Mouse (Mus musculus) midbrain, postnatal 0 days (tissue): ENCODE results near the gene Zfp553. TPM values are rescaled to one million over a fixed set of nuclear protein-coding genes. Genes with fewer than 3 reads are reported as not detected.

Experiments used
- ATAC-seq: fragments of 200-750 bp; cut with Nextera tagmentation; 2 replicates; pipeline ENCODE4 v1.8.0; 2017; ENCODE audit warnings: moderate number of reproducible peaks, mild to moderate bottlenecking, moderate TSS enrichment, moderate library complexity; ENCODE audit not compliant: low FRiP score
- DNase-seq: peaks from one replicate; pipeline ENCODE4 v3.0.0-alpha.2; 2015; ENCODE audit warnings: low spot score
- H3K27ac ChIP-seq: fragments of 300-500 bp; sonication (generic); 2 replicates; pipeline ENCODE4 v1.5.1; 2014; ENCODE audit warnings: low read depth, mild to moderate bottlenecking, low read length, mixed read lengths
- H3K27me3 ChIP-seq: fragments of 300-500 bp; sonication (generic); 2 replicates; pipeline ENCODE4 v1.6.1; 2014; ENCODE audit warnings: low read length, control low read depth, mixed read lengths; ENCODE audit not compliant: insufficient read depth
- H3K36me3 ChIP-seq: fragments of 300-500 bp; sonication (generic); 2 replicates; pipeline ENCODE4 v1.6.1; 2014; ENCODE audit warnings: low read length, control low read depth, mixed read lengths; ENCODE audit not compliant: insufficient read depth
- H3K4me1 ChIP-seq: fragments of 300-500 bp; sonication (generic); 2 replicates; pipeline ENCODE4 v1.6.1; 2014; ENCODE audit warnings: mild to moderate bottlenecking, control low read depth, antibody characterized with exemption, low read length, mixed read lengths; ENCODE audit not compliant: insufficient read depth
- H3K4me2 ChIP-seq: fragments of 300-500 bp; sonication (generic); 2 replicates; pipeline ENCODE4 v1.6.1; 2014; ENCODE audit warnings: low read depth, mild to moderate bottlenecking, low read length, mixed read lengths; ENCODE audit not compliant: poor library complexity, severe bottlenecking
- H3K4me3 ChIP-seq: fragments of 300-500 bp; sonication (generic); 2 replicates; pipeline ENCODE4 v1.5.1; 2014; ENCODE audit warnings: low read depth, mild to moderate bottlenecking, low read length, moderate library complexity
- H3K9ac ChIP-seq: fragments of 300-500 bp; sonication (generic); replicated peaks from 2 replicates; pipeline ENCODE4 v1.6.1; 2014; ENCODE audit warnings: mild to moderate bottlenecking, low read length, moderate library complexity, mixed read lengths; ENCODE audit not compliant: poor library complexity, severe bottlenecking
- H3K9me3 ChIP-seq: fragments of 300-500 bp; sonication (generic); 2 replicates; pipeline ENCODE4 v1.6.1; 2016; ENCODE audit warnings: low read length, control low read depth
- CTCF ChIP-seq: IDR thresholded peaks from 2 replicates; pipeline ENCODE4 v1.5.1; 2016; ENCODE audit warnings: antibody characterized with exemption, mild to moderate bottlenecking
- WGBS: fragments of 180-500 bp; shearing (Covaris S2); extraction: QIAGEN DNeasy Blood & Tissue Kit; methylation state at CpG from one replicate; pipeline ENCODE4 v1.1.7; 2014; 5-methylcytosine and 5-hydroxymethylcytosine counted together
- polyA plus RNA-seq: library from polyadenylated mRNA; unstranded; fragments of >200 nt; fragmentation: Nextera tagmentation; extraction: Ambion mirVana; gene quantifications from 2 replicates; pipeline ENCODE4 v1.2.1, GENCODE M21; 2015
- total RNA-seq: library from RNA; depleted of rRNA; stranded (reverse); fragments of >200 nt; gene quantifications from 2 replicates; pipeline ENCODE4 v1.2.3, GENCODE M21; 2014

Gene Zfp553
- total and polyA plus RNA-seq, 2 experiments from 2014 or later, result 32.3 to 37.4 TPM

- TF ChIP-seq CTCF, result peak; percentile 89
- WGBS, result under 1% methylated on average over 35 of the region's 44 CpGs
- DNase-seq (peak; percentile 99), ATAC-seq (peak; percentile 95)
- H3K36me3 ChIP-seq, result no peaks in the 10 kb centered on the region
- H3K4me2 ChIP-seq, result peak within 1 kb of the TSS; percentile 99
- H3K4me1 ChIP-seq, result peaks cover 6% of the 10 kb centered on the region
- no peaks in the 10 kb centered on the region for H3K27me3 ChIP-seq
- H3K9ac ChIP-seq, result peak within 1 kb of the TSS; percentile 63
- peak within 1 kb of the TSS; percentile 75 for H3K27ac ChIP-seq
- no peaks in the 10 kb centered on the region for H3K9me3 ChIP-seq
- H3K4me3 ChIP-seq, result peak within 1 kb of the TSS; percentile 56
Observed at GRCm38 (mm10) chr7:127208553-127209438, 24.1 kb upstream of the Zfp553 start, which contains the start of gene Mylpf. TSS of gene Mylpf (plus strand) at chr7:127208890.

GRCm38 (mm10) chr7:127209851-127210250, 23.0 kb upstream of the Zfp553 start:
- Histone ChIP-seq H3K9me3 (no peaks in the 10 kb centered on the region), H3K9ac (no peak overlapping the region), H3K4me2 (peak overlapping the region; percentile 61), H3K27ac (no peak overlapping the region), H3K4me1 (peaks cover 6% of the 10 kb centered on the region), H3K4me3 (no peak overlapping the region), H3K27me3 (no peaks in the 10 kb centered on the region), H3K36me3 (no peaks in the 10 kb centered on the region)
- DNase-seq, result no peak
- WGBS, result 84% methylated on average over 5 of the region's 5 CpGs
- no peak for TF ChIP-seq CTCF
- ATAC-seq, result no peak

- no peak for ATAC-seq
- WGBS, result 94% methylated on average over 4 of the region's 4 CpGs
- H3K27me3 ChIP-seq, result no peaks in the 10 kb centered on the region
- no peaks in the 10 kb centered on the region for H3K9me3 ChIP-seq
- H3K4me3 ChIP-seq, result no peak overlapping the region
- H3K4me1 ChIP-seq, result peaks cover 6% of the 10 kb centered on the region
- H3K27ac ChIP-seq, result no peak overlapping the region
- no peaks in the 10 kb centered on the region for H3K36me3 ChIP-seq
- no peak for DNase-seq
- no peak for TF ChIP-seq CTCF
- H3K9ac ChIP-seq, result no peak overlapping the region
- no peak overlapping the region for H3K4me2 ChIP-seq
Observed at GRCm38 (mm10) chr7:127210266-127210665, 22.6 kb upstream of the Zfp553 start.

DNA sequence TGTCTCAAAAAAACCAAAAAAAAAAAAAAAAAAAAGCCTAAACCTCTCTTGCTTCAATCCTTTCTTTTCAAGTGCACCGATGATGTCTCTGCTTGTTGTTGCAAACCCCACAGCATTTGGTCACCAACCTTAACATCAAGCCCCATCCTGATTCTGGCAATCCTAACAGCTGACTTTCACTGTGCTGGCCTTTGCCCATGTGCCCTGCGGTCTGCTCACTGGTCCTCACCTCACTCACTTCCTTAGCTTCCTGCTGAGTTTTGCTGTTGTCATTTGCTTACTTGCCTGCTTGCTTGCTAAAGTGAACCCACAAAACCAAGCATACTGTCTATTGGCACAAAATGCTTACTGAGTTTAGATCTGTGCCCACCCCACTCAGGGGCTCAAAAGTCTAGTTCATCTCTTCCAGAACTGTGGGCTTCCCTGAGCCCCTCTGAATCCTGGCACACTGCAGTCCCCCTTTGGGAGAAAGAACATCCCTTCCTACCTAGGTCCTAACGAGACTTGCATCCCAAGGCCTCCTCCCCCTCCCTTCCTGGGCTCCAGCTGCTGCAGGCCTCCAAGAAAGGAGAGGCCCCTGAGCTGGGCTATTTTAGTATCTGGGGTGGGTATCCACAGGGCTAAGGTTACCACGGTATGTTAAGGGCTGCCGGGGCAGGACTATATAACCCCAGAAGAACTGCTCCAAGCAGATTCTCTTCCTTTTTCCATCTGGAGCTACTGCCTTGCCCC, 21.7 kb upstream of the Zfp553 start:
- Histone ChIP-seq H3K4me3 (no peak overlapping the region), H3K4me1 (peaks cover 6% of the 10 kb centered on the region), H3K9me3 (no peaks in the 10 kb centered on the region), H3K9ac (no peak overlapping the region), H3K4me2 (no peak overlapping the region), H3K27me3 (no peaks in the 10 kb centered on the region), H3K36me3 (no peaks in the 10 kb centered on the region), H3K27ac (no peak overlapping the region)
- DNase-seq (no peak), ATAC-seq (no peak)
- WGBS, result 77% methylated on average over 5 of the region's 5 CpGs
- TF ChIP-seq CTCF, result no peak

DNA sequence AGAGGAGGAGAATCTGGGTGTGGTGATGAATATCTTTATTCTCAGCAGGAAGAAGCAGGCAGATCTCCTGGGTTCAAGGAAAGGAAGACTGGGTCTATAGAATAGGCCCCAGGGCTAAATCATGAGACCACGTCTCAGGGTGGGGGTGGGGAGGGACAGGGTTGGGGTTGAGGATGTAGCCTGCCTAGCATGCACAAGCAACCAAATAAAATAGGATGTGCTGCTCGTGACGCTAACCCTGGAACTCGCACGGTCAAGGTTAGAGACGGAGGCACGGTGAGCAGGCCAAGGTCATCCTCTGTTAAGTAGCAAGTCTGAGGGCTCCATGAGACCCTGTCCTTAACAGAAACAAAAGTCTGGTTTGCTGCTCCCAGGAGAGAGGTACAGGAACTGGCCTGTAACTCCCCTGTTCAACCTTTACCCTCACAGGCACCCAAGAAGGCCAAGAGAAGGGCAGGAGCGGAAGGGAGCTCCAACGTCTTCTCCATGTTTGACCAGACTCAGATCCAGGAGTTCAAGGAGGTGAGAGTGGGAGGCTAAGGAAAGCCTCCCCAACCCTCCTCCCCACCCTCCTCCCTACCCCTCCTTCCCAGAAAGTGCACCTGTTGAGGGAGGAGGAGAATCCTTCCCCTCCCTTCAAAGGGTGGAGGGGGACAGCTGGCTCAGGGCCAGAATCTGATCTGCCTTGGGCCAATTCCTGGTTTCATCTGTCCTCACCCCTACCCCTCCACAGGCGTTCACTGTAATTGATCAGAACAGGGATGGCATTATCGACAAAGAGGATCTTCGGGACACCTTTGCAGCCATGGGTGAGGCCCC, 20.2 kb upstream of the Zfp553 start:
- Histone ChIP-seq H3K9me3 (no peaks in the 10 kb centered on the region), H3K9ac (no peak overlapping the region), H3K4me2 (no peak overlapping the region), H3K36me3 (no peaks in the 10 kb centered on the region), H3K27ac (no peak overlapping the region), H3K4me3 (no peak overlapping the region), H3K27me3 (no peaks in the 10 kb centered on the region), H3K4me1 (no peaks in the 10 kb centered on the region)
- ATAC-seq (no peak), DNase-seq (no peak)
- no peak for TF ChIP-seq CTCF
- WGBS, result 90% methylated on average over 12 of the region's 12 CpGs
